Comparison of ENCODE assay signal across 19 mouse cellular contexts in the genomic region with DNA sequence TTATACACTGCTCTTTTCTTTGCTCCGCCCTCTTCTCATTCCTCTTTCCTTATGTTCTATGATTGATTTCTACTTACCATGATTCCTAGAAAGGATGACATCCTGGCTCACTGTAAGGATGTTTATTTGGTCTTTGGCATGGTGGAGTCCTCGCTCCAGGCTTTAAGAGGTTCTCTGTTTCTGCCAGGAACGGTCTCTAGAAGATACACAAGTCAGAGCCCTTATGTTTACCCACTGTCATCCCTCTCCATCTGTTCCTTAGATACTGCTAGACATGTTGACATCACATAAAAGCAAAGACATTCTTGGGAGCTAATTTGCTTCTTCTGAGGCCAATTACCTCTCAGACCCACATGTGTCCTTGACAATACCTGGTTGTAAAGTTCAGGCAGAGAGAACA.
"Had no signal": no experiment of that assay in that cellular context is flagged by ENCODE, and none has a peak within 500 bp of the region (broad histone marks: within the 10 kb centered on the region; RNA-seq: fewer than 3 reads in every experiment).

No protein-coding gene starts in this region.

- H3K27ac ChIP-seq: midbrain, embryonic 10.5 days; midbrain, embryonic 12.5 days; neural tube, embryonic 13.5 days; neural tube, embryonic 15.5 days had no signal

- H3K4me3 ChIP-seq: midbrain, embryonic 10.5 days; midbrain, embryonic 12.5 days; myocyte; neural tube, embryonic 13.5 days; neural tube, embryonic 15.5 days had no signal

- H3K4me1 ChIP-seq: midbrain, embryonic 10.5 days; midbrain, embryonic 12.5 days; neural tube, embryonic 13.5 days; neural tube, embryonic 15.5 days had no signal

- H3K27me3 ChIP-seq: midbrain, embryonic 12.5 days; neural tube, embryonic 13.5 days; neural tube, embryonic 15.5 days had no signal

- H3K9ac ChIP-seq: lung, embryonic 14.5 days; midbrain, embryonic 12.5 days; neural tube, embryonic 13.5 days; neural tube, embryonic 15.5 days had no signal

- ATAC-seq: midbrain, embryonic 16.5 days had no signal

- H3K9me3 ChIP-seq: midbrain, embryonic 10.5 days; midbrain, embryonic 12.5 days; neural tube, embryonic 13.5 days; neural tube, embryonic 15.5 days had no signal

- H3K4me2 ChIP-seq: lung, embryonic 14.5 days; midbrain, embryonic 12.5 days; neural tube, embryonic 13.5 days; neural tube, embryonic 15.5 days had no signal

- DNase-seq: lung, adult 18-20 months; lung, embryonic 14.5 days; lung, postnatal 10 days; lung, postnatal 4 days; midbrain, embryonic 14.5 days; retina, postnatal 1 day; right cerebral cortex, adult 18-20 months; right cerebral cortex, postnatal 25 days; right cerebral cortex, postnatal 4 days; spleen, adult 18-20 months; thymus, adult 18-20 months; thymus, postnatal 14 days; thymus, postnatal 36 days had no signal

- H3K36me3 ChIP-seq: midbrain, embryonic 10.5 days; midbrain, embryonic 12.5 days; neural tube, embryonic 13.5 days; neural tube, embryonic 15.5 days had no signal
